Mouse (Mus musculus) C2C12 (cell line): Measurements from ENCODE around the gene Ssmem1. TPM values are rescaled to one million over a fixed set of nuclear protein-coding genes. Genes with fewer than 3 reads are reported as not detected.

Experiments used
- H3K27me3 ChIP-seq: one replicate; pipeline ENCODE4 v1.6.1; 2011; ENCODE audit not compliant: control insufficient read depth, insufficient read depth, insufficient read length
- H3K36me3 ChIP-seq: one replicate; pipeline ENCODE4 v1.6.1; 2011; ENCODE audit not compliant: control insufficient read depth, insufficient read depth
- H3K4me3 ChIP-seq: one replicate; pipeline ENCODE4 v1.5.1; 2011; ENCODE audit warnings: mild to moderate bottlenecking, control low read depth; ENCODE audit not compliant: poor library complexity, insufficient read depth, severe bottlenecking
- H3K79me2 ChIP-seq: one replicate; pipeline ENCODE4 v1.6.1; 2011; ENCODE audit not compliant: control insufficient read depth, insufficient read depth
- H3K79me3 ChIP-seq: one replicate; pipeline ENCODE4 v1.6.1; 2011; ENCODE audit warnings: low read depth, control low read depth
- H3ac ChIP-seq: one replicate; pipeline ENCODE3; 2011; ENCODE audit warnings: low read depth; ENCODE audit not compliant: control insufficient read depth, insufficient read length
- CEBPB ChIP-seq: IDR thresholded peaks from one replicate; pipeline ENCODE4 v1.6.1; 2011; ENCODE audit warnings: low read depth, mild to moderate bottlenecking, control low read depth, moderate library complexity
- CTCF ChIP-seq: IDR thresholded peaks from one replicate; pipeline ENCODE4 v1.5.1; 2011; ENCODE audit not compliant: control insufficient read depth, insufficient read depth, insufficient read length
- FOSL1 ChIP-seq: IDR thresholded peaks from one replicate; pipeline ENCODE4 v1.8.0; 2011; ENCODE audit warnings: mild to moderate bottlenecking, low read length; ENCODE audit not compliant: poor library complexity, insufficient read depth, severe bottlenecking
- MAX ChIP-seq: IDR thresholded peaks from one replicate; pipeline ENCODE4 v1.6.1; 2011; ENCODE audit warnings: mild to moderate bottlenecking, control low read depth
- MYOD1 ChIP-seq: IDR thresholded peaks from one replicate; pipeline ENCODE4 v1.6.1; 2011; ENCODE audit warnings: low read depth; ENCODE audit not compliant: control insufficient read depth, insufficient read length
- MYOG ChIP-seq: IDR thresholded peaks from one replicate; pipeline ENCODE4 v1.6.1; 2011; ENCODE audit not compliant: control insufficient read depth, insufficient read length; ENCODE audit errors: extremely low read depth
- USF1 ChIP-seq: IDR thresholded peaks from one replicate; pipeline ENCODE4 v1.6.1; 2011; ENCODE audit warnings: low read depth, mild to moderate bottlenecking, control low read depth, moderate library complexity
- polyA plus RNA-seq: library from polyadenylated mRNA; unstranded; fragments of >200 nt; fragmentation: generic; extraction: Trizol; gene quantifications from one replicate; pipeline ENCODE4 v1.2.1, GENCODE M21; 2012; ENCODE audit warnings: missing spikeins

Gene Ssmem1
- polyA plus RNA-seq, 1 experiment, result 0.05 TPM

GRCm38 (mm10) chr6:30543077-30543476 is 33.4 kb downstream of the Ssmem1 start:
- TF ChIP-seq MAX (no peak), FOSL1 (no peak), USF1 (no peak), CEBPB (no peak), MYOG (no peak), CTCF (no peak), MYOD1 (no peak)
- Histone ChIP-seq H3K79me2 (no peaks in the 10 kb centered on the region), H3ac (no peak overlapping the region), H3K79me3 (no peaks in the 10 kb centered on the region), H3K4me3 (no peak overlapping the region), H3K36me3 (no peaks in the 10 kb centered on the region), H3K27me3 (no peaks in the 10 kb centered on the region)

DNA sequence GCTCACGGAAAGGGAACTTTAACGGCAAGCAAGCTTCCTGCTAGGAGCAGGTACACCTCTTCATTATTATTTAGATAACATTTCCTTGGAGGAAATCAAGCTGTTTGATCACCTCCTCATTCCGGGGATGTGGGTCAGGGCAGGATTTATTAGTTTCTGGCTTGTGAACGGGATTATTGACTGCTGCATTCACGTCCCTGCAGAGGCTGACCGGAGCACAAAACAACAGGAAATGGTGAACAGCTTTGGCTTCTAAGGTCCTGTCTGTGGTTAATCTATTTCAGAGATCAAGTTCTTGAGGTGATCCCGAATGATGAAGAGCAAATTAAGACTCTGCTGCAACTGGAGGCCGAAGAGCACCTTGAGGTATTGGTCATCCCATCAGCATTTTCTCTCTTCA is 34.2 kb downstream of the Ssmem1 start:
- no peak overlapping the region for H3ac ChIP-seq
- H3K27me3 ChIP-seq, result no peaks in the 10 kb centered on the region
- no peaks in the 10 kb centered on the region for H3K79me3 ChIP-seq
- H3K36me3 ChIP-seq, result no peaks in the 10 kb centered on the region
- no peak overlapping the region for H3K4me3 ChIP-seq
- TF ChIP-seq MAX, result no peak
- no peak for TF ChIP-seq USF1
- no peaks in the 10 kb centered on the region for H3K79me2 ChIP-seq

DNA sequence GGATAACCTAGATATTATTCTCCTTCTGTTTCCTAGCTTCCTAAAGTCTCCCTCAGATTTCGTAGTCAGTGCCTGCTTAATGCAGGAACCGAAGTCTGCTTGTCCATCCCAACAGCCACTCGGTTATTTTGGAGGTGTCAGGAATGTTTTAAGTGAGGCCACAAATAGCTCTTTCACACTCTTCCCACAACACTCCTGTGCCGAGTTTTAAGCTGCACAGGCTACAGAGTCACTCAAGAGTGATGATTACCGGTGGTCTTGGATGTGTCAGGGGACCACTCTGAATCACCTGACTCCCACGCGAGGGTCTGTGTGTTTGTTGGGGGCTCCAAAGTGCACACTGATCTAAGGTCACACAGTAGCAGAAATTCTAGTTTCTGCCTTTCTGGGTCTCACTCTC is 36.0 kb downstream of the Ssmem1 start:
- Histone ChIP-seq H3K79me2 (no peaks in the 10 kb centered on the region), H3K27me3 (no peaks in the 10 kb centered on the region), H3K79me3 (no peaks in the 10 kb centered on the region), H3ac (no peak overlapping the region), H3K4me3 (no peak overlapping the region), H3K36me3 (no peaks in the 10 kb centered on the region)
- TF ChIP-seq MYOD1 (no peak), CTCF (no peak), MAX (no peak)

GRCm38 (mm10) chr6:30546571-30547273 is 37.1 kb downstream of the Ssmem1 start:
- Histone ChIP-seq H3K36me3 (no peaks in the 10 kb centered on the region), H3K27me3 (no peaks in the 10 kb centered on the region), H3ac (no peak overlapping the region), H3K79me2 (no peaks in the 10 kb centered on the region), H3K79me3 (no peaks in the 10 kb centered on the region), H3K4me3 (no peak overlapping the region)
- TF ChIP-seq MYOD1, result no peak
- no peak for TF ChIP-seq FOSL1
- no peak for TF ChIP-seq CTCF
- no peak for TF ChIP-seq USF1
- TF ChIP-seq CEBPB, result no peak

DNA sequence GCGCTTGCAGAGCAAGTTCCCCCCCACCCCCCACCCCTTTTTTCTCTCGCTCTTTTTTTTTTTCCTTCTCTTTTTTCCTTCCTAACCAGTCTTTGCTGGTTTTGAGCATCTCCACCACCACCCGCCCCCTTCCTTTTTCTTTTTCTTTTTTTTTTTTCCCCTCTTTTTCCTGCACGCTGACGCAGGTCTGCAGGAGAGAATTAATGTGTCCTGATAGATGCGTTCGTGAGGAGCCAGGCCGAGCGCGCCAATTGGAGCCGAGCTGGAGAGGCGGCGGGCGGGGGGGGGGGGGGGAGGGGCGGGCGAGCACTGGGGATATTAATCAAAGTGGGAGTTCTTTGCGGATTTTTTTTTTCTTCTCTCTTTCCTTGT is 37.6 kb downstream of the Ssmem1 start:
- H3K4me3 ChIP-seq, result no peak overlapping the region
- no peak for TF ChIP-seq USF1
- TF ChIP-seq MYOG, result no peak
- TF ChIP-seq CEBPB, result no peak
- no peak for TF ChIP-seq MAX
- no peak for TF ChIP-seq CTCF
- no peak for TF ChIP-seq MYOD1
- no peak for TF ChIP-seq FOSL1
- H3ac ChIP-seq, result no peak overlapping the region
- no peaks in the 10 kb centered on the region for H3K79me3 ChIP-seq
- no peaks in the 10 kb centered on the region for H3K79me2 ChIP-seq
- H3K27me3 ChIP-seq, result no peaks in the 10 kb centered on the region
- no peaks in the 10 kb centered on the region for H3K36me3 ChIP-seq

- TF ChIP-seq MYOD1, result no peak
- TF ChIP-seq MYOG, result no peak
- TF ChIP-seq CEBPB, result no peak
- Histone ChIP-seq H3K36me3 (no peaks in the 10 kb centered on the region), H3K79me3 (no peaks in the 10 kb centered on the region), H3K27me3 (no peaks in the 10 kb centered on the region), H3ac (no peak overlapping the region), H3K79me2 (no peaks in the 10 kb centered on the region), H3K4me3 (no peak overlapping the region)
Observed at GRCm38 (mm10) chr6:30547656-30548306, 38.1 kb downstream of the Ssmem1 start.
